Mouse (Mus musculus) liver, postnatal 0 days (tissue): ENCODE results near the gene Osbpl3.

Experiments used
- CTCF ChIP-seq: sonication (generic); IDR thresholded peaks from 2 replicates; pipeline ENCODE4 v1.5.1; 2016; ENCODE audit warnings: antibody characterized with exemption, low read depth
- EP300 ChIP-seq: IDR thresholded peaks from 2 replicates; pipeline ENCODE4 v1.6.1; 2016; ENCODE audit warnings: antibody characterized with exemption, low read depth, mild to moderate bottlenecking

DNA sequence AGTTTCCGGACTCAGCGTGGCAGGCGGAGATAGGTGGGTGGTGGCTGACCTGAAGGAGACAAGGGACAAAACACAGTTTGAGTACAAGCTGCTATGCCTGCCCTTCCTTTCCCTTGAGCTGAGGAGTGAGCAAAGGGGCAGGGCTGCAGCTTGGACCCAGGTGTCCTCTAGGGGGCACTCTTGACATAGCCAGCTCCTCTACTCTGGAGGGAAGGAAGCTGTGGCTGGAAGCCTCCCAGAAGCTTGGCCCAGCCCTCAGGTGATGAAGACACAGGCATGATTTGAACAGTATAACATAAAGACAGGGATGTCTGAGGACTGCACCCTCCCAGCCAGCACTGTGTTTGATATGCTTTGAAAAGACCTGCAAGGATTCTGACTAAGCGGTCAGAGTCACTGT, 143.4 kb downstream of the Osbpl3 start:
- TF ChIP-seq CTCF: peak; percentile 93
- TF ChIP-seq EP300: no peak
